Mouse (Mus musculus) cortical plate, adult 2 months (tissue): ENCODE data around the gene Ptprd.

Experiments
- CTCF ChIP-seq: fragments of 200-500 bp; IDR thresholded peaks from 2 replicates; pipeline ENCODE4 v1.5.1; 2011; ENCODE audit warnings: mild to moderate bottlenecking, control low read depth, low read length; ENCODE audit not compliant: insufficient read depth; ENCODE audit errors: extremely low read depth
- POLR2A ChIP-seq: fragments of 200-500 bp; IDR thresholded peaks from 2 replicates; pipeline ENCODE4 v1.6.1; 2011; ENCODE audit warnings: mild to moderate bottlenecking, low read length, control low read depth; ENCODE audit not compliant: insufficient read depth; ENCODE audit errors: extremely low read depth

DNA sequence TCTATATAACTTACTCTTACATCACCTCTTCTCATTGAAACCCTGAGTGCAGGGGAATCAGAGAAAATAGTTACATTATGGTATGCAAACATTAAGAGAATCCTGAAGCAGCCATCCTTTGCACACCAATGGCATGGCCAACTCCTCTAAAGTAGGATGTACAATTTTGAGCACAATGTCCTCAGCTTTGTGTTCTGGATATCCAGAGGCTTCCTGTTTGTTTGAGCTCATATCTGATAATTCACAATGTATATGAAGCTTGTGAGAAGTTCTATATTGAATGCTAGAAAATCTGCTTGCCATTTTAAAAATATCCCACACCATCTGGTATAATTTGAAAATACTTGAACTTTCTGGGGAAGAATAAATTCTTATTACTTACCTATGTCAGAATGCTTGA, 114.2 kb downstream of the Ptprd start:
- TF ChIP-seq CTCF: no peak
- no peak for TF ChIP-seq POLR2A
